Mouse (Mus musculus) limb, embryonic 10.5 days (tissue): ENCODE measurements at regions not wholly inside any gene's neighbourhood (a gene's known extent, or its start where the extent isn't known, plus 50 kb on each side); places are given as distances from the start of the nearest gene placed in this dataset.
"Not testable (repeated sequence)": the region's sequence is repeated elsewhere in the genome, so short reads cannot be mapped to it uniquely, and the experiment has no call there.

ENCODE experiments used
- DNase-seq: peaks from one replicate; pipeline ENCODE4 v3.0.0-alpha.2; 2017; ENCODE audit warnings: low spot score
- H3K27ac ChIP-seq: fragments of 300-500 bp; sonication (generic); 2 replicates; pipeline ENCODE4 v1.5.1; 2016; ENCODE audit warnings: mild to moderate bottlenecking
- H3K27me3 ChIP-seq: fragments of 300-500 bp; sonication (generic); 2 replicates; pipeline ENCODE4 v1.6.1; 2016; ENCODE audit warnings: low read depth, mild to moderate bottlenecking; ENCODE audit not compliant: poor library complexity, severe bottlenecking
- H3K36me3 ChIP-seq: fragments of 300-500 bp; sonication (generic); 2 replicates; pipeline ENCODE4 v1.6.1; 2016; ENCODE audit warnings: mild to moderate bottlenecking, moderate library complexity
- H3K4me1 ChIP-seq: fragments of 300-500 bp; sonication (generic); 2 replicates; pipeline ENCODE4 v1.6.1; 2016
- H3K4me3 ChIP-seq: fragments of 300-500 bp; sonication (generic); 2 replicates; pipeline ENCODE4 v1.5.1; 2016; ENCODE audit warnings: mild to moderate bottlenecking, moderate library complexity
- H3K9me3 ChIP-seq: fragments of 300-500 bp; sonication (generic); replicated peaks from 2 replicates; pipeline ENCODE4 v1.6.1; 2016; ENCODE audit warnings: mild to moderate bottlenecking
- WGBS: fragments of 180-500 bp; shearing (Covaris S2); methylation state at CpG from one replicate; pipeline ENCODE4 v1.1.7; 2016; 5-methylcytosine and 5-hydroxymethylcytosine counted together

DNA sequence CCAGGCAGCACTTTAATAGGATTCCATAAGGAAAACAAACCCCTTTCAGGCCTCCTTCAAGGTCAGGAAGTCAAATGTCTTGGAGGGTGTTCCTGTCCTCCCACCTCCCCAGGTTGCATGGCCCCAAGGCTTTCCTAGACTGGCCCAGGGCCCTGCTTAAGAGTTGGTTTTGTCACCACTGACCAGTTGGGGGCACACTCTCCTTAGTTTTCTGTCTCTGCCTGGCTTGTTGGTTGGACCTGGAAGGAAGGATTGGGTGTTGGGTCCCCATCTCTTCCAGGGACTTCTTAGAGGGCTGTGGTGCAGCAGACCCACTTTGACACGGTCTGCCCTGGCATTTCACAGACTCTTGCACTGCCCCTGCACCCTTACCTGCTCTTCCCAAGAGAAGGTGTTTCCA lies 273.1 kb downstream of the Cyp26b1 start:
- H3K27ac ChIP-seq = peak overlapping the region; percentile 64
- H3K36me3 ChIP-seq = no peaks in the 10 kb centered on the region
- H3K4me3 ChIP-seq = no peak overlapping the region
- 52% methylated on average over 1 of the region's 1 CpGs for WGBS
- no peaks in the 10 kb centered on the region for H3K27me3 ChIP-seq
- H3K9me3 ChIP-seq = no peaks in the 10 kb centered on the region
- DNase-seq = no peak
- peaks cover 43% of the 10 kb centered on the region for H3K4me1 ChIP-seq

DNA sequence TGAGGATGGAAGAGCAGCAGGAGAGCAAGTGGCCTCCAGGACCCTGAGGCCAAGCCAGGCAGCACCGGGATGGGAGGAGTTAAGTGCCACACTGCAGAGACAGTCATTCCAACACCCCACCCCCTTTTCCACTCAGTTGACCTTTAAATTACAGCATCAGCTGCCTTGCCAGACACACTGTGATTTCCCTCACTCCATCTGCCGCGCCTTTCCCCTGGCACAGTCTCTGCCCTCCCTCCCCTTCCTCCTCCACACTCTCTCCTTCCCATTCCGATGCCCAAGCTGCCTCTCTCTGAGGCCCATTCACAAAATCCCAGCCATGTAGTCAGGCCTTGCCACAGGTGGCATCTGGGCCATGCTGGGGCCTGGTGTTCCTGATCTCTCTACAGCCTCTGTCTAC lies 274.9 kb downstream of the Cyp26b1 start:
- Histone ChIP-seq H3K36me3 (no peaks in the 10 kb centered on the region), H3K27ac (peak overlapping the region; percentile 77; the same call in 1 of the 2 replicates), H3K9me3 (no peaks in the 10 kb centered on the region), H3K4me1 (peaks cover 61% of the 10 kb centered on the region), H3K27me3 (no peaks in the 10 kb centered on the region), H3K4me3 (no peak overlapping the region)
- WGBS = 13% methylated on average over 4 of the region's 4 CpGs
- DNase-seq = no peak

DNA sequence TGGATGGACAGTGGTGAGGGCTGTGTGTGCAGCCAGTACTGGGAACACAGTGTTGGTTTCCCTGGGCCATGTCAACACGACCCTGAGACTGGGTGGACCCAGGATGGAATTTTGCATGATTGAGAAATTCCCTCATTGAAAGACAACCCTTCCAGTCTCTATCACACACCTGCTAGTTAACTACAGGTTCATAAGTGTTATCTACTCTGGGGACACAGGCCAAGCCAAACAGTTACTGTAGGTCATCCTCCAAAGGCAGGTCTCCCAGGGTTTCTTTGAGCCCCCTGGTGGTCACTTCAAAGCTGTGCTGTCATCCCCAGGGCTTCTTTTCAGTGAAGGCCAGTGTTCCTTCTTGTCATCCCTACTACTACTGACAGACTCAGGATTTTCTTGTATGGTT lies 276.7 kb downstream of the Cyp26b1 start:
- Histone ChIP-seq H3K4me3 (no peak overlapping the region), H3K4me1 (peaks cover 78% of the 10 kb centered on the region), H3K9me3 (no peaks in the 10 kb centered on the region), H3K27me3 (peaks cover under 1% of the 10 kb centered on the region; the same call in 1 of the 2 replicates), H3K36me3 (no peaks in the 10 kb centered on the region), H3K27ac (0 out of 2 replicates have a peak overlapping the region, but pooled peaks have one; percentile 77)
- WGBS = 79% methylated on average over 1 of the region's 1 CpGs
- no peak for DNase-seq

DNA sequence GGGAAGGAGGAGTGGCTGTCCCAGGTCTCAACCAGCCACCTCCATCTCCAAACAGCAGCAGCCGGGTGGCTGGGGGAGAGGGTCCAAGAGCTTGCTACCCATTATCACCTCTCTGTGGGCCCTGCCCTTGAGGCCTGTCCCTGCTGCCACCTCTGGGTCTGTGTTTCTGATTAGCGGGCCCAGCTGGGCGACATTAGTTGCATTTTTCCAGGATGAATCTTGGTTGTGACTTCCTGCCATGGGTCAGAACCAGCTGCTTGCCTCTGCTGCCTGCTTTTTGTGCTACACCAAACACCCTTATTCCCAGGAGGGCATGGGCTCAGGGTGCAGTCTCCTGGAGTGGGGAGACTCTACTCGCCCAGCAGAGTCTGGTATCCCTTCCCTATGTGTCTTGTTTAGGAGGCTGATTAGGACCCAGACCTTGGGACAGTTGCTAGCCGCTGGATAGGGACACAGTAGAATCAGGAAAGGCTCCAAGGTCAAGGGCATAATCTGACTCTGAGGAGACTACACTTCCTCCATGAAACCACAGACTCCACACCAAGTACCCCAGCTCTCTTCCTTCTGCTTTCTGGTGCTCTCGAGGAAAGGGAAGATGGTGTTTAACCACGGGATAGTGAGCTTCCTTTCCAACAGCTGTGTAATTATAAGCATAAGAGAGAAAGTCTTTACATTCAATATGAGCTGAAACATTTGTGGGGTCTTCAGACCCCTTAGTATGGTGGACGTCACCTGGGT lies 278.4 kb downstream of the Cyp26b1 start:
- peaks cover 88% of the 10 kb centered on the region for H3K4me1 ChIP-seq
- H3K9me3 ChIP-seq = no peaks in the 10 kb centered on the region
- H3K27ac ChIP-seq = peak overlapping the region; percentile 73
- WGBS = 61% methylated on average over 8 of the region's 8 CpGs
- peaks cover 4% of the 10 kb centered on the region; the same call in 1 of the 2 replicates for H3K27me3 ChIP-seq
- H3K4me3 ChIP-seq = peak overlapping the region; percentile 5; the same call in 1 of the 2 replicates
- no peaks in the 10 kb centered on the region for H3K36me3 ChIP-seq
- DNase-seq = peak; percentile 79

DNA sequence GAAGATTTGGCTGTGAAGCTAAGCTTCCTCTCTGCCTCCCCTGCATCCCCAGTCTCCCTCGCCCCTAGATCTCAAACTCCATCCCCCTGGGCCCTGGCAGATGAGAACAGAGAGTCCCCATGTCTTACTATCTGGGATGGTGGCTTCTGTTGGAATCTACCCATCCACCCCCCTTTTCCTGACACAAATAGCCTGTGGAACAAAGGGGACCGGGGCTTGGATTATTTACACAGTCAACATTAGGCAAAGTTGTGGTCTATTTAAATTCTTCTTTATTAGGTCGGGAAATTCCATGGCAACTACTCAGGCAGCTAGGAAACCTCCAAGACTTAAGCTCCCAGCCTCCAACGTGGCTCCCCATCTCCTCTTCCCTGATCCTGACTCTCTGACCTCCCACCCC lies 279.9 kb downstream of the Cyp26b1 start:
- Histone ChIP-seq H3K27ac (0 out of 2 replicates have a peak overlapping the region, but pooled peaks have one; percentile 47), H3K4me1 (peaks cover 88% of the 10 kb centered on the region), H3K9me3 (no peaks in the 10 kb centered on the region), H3K4me3 (no peak overlapping the region), H3K36me3 (no peaks in the 10 kb centered on the region), H3K27me3 (peaks cover 4% of the 10 kb centered on the region; the same call in 1 of the 2 replicates)
- 53% methylated on average over 4 of the region's 4 CpGs for WGBS
- no peak for DNase-seq

DNA sequence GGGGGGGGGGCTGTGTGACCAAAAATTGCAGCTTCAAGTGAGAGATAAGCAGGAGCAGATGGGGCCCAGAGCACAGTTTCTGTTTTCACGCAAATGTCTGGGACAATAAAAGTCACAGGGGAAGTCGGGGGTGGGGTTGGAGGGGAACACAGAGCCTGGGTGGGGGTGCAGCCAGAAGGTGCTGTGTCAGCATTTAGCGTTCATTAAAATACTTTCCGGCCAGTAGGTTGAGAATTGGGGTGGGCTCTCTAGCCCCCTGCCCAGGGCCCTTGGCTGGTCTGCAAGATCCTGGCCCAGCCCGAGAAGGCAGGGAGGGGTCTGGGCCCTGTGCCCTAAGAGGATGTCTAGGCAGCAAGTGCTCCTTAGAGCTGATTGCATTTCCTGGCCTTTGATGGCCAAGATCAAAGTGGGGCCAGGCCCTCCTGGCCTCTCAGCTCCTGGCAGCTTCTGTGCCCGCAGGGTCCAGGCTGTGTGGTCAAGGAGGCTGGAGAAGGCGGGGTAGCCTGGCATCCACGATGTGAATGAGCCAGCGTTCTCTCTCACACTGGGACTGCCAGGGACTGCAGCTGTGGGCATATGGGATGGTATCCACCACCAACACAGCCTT lies 283.0 kb downstream of the Cyp26b1 start:
- peak; percentile 57 for DNase-seq
- Histone ChIP-seq H3K4me1 (peaks cover 79% of the 10 kb centered on the region), H3K4me3 (no peak overlapping the region), H3K9me3 (no peaks in the 10 kb centered on the region), H3K27ac (peak overlapping the region; percentile 71), H3K36me3 (no peaks in the 10 kb centered on the region), H3K27me3 (peaks cover 4% of the 10 kb centered on the region; the same call in 1 of the 2 replicates)
- WGBS = 24% methylated on average over 9 of the region's 9 CpGs

DNA sequence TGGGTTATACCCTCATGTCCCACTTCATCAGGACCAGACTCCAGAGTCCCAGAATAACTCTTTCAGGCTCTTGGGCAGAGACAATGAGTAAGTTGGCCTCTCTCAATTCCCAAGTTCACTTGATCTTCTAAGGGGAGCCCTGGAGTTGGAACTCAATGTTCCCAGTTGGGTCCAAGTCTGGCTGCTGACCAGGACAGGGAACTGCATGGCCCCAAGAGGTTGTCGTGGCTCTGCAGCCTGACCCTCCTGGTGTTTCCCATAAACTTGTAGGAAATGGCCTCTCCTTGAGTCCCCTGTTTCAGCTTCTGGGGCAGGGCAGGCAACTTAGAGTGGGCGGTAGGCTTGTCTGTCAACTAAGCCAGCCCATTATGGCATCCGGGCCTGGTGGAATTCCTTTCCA lies 286.2 kb downstream of the Cyp26b1 start:
- no peak overlapping the region for H3K4me3 ChIP-seq
- peak overlapping the region; percentile 46 for H3K27ac ChIP-seq
- peaks cover 48% of the 10 kb centered on the region for H3K4me1 ChIP-seq
- peaks cover 4% of the 10 kb centered on the region; the same call in 1 of the 2 replicates for H3K27me3 ChIP-seq
- H3K36me3 ChIP-seq = no peaks in the 10 kb centered on the region
- 89% methylated on average over 3 of the region's 3 CpGs for WGBS
- DNase-seq = no peak
- H3K9me3 ChIP-seq = no peaks in the 10 kb centered on the region

DNA sequence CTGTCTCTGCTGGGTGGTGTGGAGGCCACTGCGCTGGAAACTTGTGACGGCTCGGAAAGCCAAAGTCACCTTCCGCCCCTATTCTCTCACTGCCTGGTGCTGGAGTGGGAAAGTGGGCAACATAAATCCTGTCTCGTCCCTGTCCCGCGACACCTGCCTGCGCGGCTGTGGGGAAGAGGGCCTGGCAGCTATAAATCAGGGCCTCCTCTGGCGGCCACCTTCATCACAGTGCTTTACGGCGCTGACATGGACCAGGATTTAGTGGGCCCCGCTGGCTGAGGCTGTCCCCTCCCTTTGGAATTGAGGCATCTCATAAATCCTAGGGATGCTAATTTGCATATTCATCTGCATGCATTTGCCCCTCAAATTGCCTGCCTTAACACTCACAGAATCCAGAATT lies 287.1 kb downstream of the Cyp26b1 start:
- Histone ChIP-seq H3K4me1 (peaks cover 38% of the 10 kb centered on the region), H3K4me3 (no peak overlapping the region), H3K27me3 (no peaks in the 10 kb centered on the region), H3K9me3 (no peaks in the 10 kb centered on the region), H3K36me3 (no peaks in the 10 kb centered on the region), H3K27ac (0 out of 2 replicates have a peak overlapping the region, but pooled peaks have one; percentile 46)
- DNase-seq = no peak
- WGBS = 45% methylated on average over 13 of the region's 13 CpGs

DNA sequence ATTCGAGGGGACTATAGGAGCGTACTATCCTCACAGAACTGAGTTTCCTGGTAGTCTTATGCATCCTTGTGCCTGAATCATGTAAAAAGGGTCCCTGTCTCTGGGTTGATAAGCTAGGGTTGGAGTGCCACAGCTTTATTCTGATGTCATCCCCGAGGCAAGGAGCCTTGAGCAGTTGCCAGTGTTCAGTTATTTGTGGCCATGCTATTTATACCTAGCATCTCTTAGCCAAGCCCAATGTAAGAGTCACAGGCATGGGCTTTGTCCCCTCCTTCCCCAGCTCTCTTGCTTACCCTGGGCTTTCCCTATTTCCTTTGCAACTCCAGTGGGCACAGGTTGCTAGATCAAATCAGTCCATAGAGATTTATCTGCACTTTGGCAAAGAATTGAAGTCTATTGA lies 288.6 kb downstream of the Cyp26b1 start:
- DNase-seq = no peak
- Histone ChIP-seq H3K9me3 (no peaks in the 10 kb centered on the region), H3K4me1 (peaks cover 23% of the 10 kb centered on the region), H3K27me3 (no peaks in the 10 kb centered on the region), H3K36me3 (no peaks in the 10 kb centered on the region), H3K27ac (no peak overlapping the region), H3K4me3 (no peak overlapping the region)
- 90% methylated on average over 3 of the region's 3 CpGs for WGBS

DNA sequence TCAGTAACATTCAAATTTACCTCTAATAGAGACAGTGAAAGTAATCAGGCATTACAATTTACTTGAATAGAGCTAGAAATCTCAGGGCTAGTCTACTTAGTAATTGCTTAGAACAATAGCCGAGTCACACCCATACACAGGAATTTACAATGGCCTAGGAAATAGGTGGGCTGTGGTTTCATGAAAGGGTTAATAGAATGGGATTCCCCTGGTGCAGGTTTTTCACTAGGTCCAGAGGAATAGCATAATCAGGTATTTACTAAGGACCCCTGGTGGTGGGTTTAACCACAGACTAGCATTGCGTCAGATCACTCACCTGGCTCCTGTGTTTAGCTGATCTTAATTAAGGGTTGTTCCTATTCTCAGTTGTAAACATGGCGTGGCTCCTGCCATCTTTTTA lies 290.8 kb downstream of the Cyp26b1 start:
- H3K27me3 ChIP-seq, H3K4me1 ChIP-seq, H3K27ac ChIP-seq, H3K4me3 ChIP-seq, H3K36me3 ChIP-seq, H3K9me3 ChIP-seq, DNase-seq: not testable (repeated sequence)
- 89% methylated on average over 3 of the region's 3 CpGs for WGBS

DNA sequence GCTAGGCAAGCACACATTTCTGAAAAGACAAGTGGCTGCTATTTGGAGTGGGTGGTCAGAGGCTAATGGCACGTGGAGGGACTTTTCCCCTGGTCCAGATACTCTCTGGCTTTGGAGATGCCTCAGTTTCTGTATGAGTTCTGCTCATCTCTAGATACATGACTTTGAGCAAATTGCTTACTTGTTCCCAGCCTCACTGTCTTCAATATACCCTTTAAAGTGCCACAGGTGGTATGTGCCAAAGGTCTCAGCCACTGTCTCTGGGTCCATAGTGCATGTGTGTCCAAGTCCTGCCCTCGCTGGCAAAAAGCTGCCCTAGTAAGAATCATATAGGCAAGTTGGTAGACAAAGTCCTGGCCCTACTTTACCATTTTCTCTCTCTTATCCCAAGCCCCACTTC lies 291.5 kb downstream of the Dysf start:
- H3K27ac ChIP-seq = no peak overlapping the region
- no peak for DNase-seq

DNA sequence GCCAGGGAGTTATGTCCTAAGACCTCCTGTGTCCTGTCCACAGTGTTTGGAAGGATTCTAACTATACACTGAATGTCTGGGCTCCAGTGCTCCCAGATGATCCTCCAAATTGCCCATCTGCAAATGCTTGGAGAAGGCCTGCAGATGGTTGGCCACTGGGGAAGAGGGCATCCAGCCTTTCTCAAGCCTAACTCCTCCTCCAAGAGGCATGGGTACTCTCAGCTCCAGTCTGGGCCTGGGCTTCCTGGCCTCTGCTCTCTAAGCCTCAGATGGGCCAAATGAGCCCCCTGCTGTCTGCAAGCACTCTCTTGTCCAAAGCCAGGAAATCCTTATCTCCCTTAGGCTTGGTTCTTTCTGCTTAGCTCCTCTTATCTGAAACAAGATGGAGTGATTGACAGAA lies 290.8 kb downstream of the Dysf start:
- Histone ChIP-seq H3K27me3 (no peaks in the 10 kb centered on the region), H3K36me3 (no peaks in the 10 kb centered on the region), H3K27ac (no peak overlapping the region), H3K4me3 (no peak overlapping the region), H3K9me3 (no peaks in the 10 kb centered on the region), H3K4me1 (no peaks in the 10 kb centered on the region)
- DNase-seq = no peak

More for the DNA sequence above, 291.5 kb downstream of the Dysf start:
- 86% methylated on average over 2 of the region's 2 CpGs for WGBS
- Histone ChIP-seq H3K4me3 (no peak overlapping the region), H3K9me3 (no peaks in the 10 kb centered on the region), H3K36me3 (no peaks in the 10 kb centered on the region), H3K4me1 (no peaks in the 10 kb centered on the region), H3K27me3 (no peaks in the 10 kb centered on the region)

DNA sequence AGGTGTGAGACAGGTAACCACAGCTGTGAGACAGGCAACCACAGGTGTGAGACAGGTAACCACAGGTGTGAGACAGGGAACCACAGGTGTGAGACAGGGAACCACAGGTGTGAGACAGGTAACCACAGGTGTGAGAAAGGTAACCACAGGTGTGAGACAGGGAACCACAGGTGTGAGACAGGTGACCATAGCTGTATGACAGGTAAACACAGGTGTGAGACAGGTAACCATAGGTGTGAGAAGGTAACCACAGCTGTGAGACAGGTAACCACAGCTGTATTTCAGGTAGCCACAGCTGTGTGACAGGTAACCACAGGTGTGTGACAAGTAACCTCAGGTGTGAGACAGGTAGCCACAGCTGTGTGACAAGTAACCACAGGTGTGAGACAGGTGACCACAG lies 265.5 kb downstream of the Dysf start:
- not testable (repeated sequence) for H3K27me3 ChIP-seq, H3K4me3 ChIP-seq, DNase-seq

More for the DNA sequence above, 265.5 kb downstream of the Dysf start:
- H3K36me3 ChIP-seq, H3K27ac ChIP-seq, H3K9me3 ChIP-seq: not testable (repeated sequence)
- H3K4me1 ChIP-seq = peaks cover 49% of the 10 kb centered on the region
